Mouse (Mus musculus): ENCODE results near the gene Rnf145. TPM values are rescaled to one million over a fixed set of nuclear protein-coding genes. Genes with fewer than 3 reads are reported as not detected.

Gene Rnf145
- polyA plus RNA-seq, 1 experiment, result 94.2 TPM

DNA sequence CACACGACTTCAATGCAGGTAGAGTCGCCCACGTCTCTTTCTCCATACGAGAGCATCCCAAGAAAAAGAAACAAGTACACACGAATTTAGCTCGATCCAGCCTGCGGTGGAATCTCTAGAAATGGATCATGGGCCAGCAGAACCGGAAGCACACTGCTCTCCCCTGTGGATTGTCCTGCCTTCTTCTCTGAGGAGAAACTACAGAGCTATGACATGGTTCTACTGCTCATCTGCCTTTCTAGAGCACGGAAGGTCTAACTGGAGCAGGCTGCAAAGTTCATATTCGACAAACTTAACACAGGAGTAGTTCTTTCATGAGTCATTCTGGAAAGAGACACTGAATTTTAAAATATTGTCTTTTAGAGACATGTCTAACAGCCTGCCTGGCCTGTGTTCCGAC, 89.9 kb downstream of the Rnf145 start:
- H3K4me3 ChIP-seq (replicated peaks; ENCODE audit: insufficient read depth, low read depth, low read length), result no peak overlapping the region
- WGBS, result 74% methylated on average over 11 of the region's 11 CpGs
- no peaks in the 10 kb centered on the region; the same call in 1 of the 2 replicates for H3K27me3 ChIP-seq (ENCODE audit: control insufficient read depth, insufficient read depth, low read length)
- no peak for DNase-seq
- no peaks in the 10 kb centered on the region for H3K4me1 ChIP-seq (ENCODE audit: control insufficient read depth, insufficient read depth, low read length)
- no peak overlapping the region for H3K27ac ChIP-seq (ENCODE audit: insufficient read depth, low read length)
- TF ChIP-seq POLR2A (IDR thresholded peaks at IDR 0.05; ENCODE audit: borderline replicate concordance, insufficient read depth, low read length) (no peak), CTCF (IDR thresholded peaks at IDR 0.05; ENCODE audit: borderline replicate concordance, insufficient read depth, low read depth, low read length) (no peak)

- WGBS, result 2% methylated on average over 45 of the region's 45 CpGs
- Histone ChIP-seq H3K4me3 (replicated peaks; ENCODE audit: insufficient read depth, low read depth, low read length) (peak overlapping the region; percentile 59), H3K27ac (ENCODE audit: insufficient read depth, low read length) (no peak overlapping the region), H3K4me1 (ENCODE audit: control insufficient read depth, insufficient read depth, low read length) (no peaks in the 10 kb centered on the region), H3K27me3 (ENCODE audit: control insufficient read depth, insufficient read depth, low read length) (no peaks in the 10 kb centered on the region)
- DNase-seq, result peak; percentile 85 to 93
- peak; percentile 98 for TF ChIP-seq CTCF (IDR thresholded peaks at IDR 0.05; ENCODE audit: borderline replicate concordance, insufficient read depth, low read depth, low read length)
- TF ChIP-seq POLR2A (IDR thresholded peaks at IDR 0.05; ENCODE audit: borderline replicate concordance, insufficient read depth, low read length), result no peak
Measured at GRCm38 (mm10) chr11:44610971-44611781, 92.4 kb downstream of the Rnf145 start.

DNA sequence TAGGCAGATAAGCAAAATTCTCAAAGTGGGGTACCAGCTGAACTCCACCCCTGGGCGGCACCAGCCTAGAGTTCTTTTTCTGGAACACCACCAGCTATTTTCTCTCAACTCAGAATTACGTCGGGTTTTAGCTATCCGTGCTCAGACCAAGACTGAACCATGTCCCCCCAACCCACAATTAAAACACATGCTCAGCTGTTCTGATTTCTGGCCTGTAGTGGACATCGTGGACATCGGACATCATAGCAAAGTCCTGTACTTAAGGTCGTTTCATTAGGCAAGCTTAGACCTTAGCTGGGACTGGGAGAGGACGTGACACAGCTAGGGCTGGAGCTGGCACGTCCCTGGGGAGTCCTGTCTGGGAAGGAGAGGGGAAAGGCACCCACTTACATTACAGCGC, 93.4 kb downstream of the Rnf145 start:
- TF ChIP-seq POLR2A (IDR thresholded peaks at IDR 0.05; ENCODE audit: borderline replicate concordance, insufficient read depth, low read length) (no peak), CTCF (IDR thresholded peaks at IDR 0.05; ENCODE audit: borderline replicate concordance, insufficient read depth, low read depth, low read length) (no peak)
- WGBS, result 63% methylated on average over 10 of the region's 10 CpGs
- no peak for DNase-seq
- no peaks in the 10 kb centered on the region for H3K27me3 ChIP-seq (ENCODE audit: control insufficient read depth, insufficient read depth, low read length)
- no peak overlapping the region for H3K4me3 ChIP-seq (replicated peaks; ENCODE audit: insufficient read depth, low read depth, low read length)
- no peaks in the 10 kb centered on the region for H3K4me1 ChIP-seq (ENCODE audit: control insufficient read depth, insufficient read depth, low read length)
- no peak overlapping the region for H3K27ac ChIP-seq (ENCODE audit: insufficient read depth, low read length)

DNA sequence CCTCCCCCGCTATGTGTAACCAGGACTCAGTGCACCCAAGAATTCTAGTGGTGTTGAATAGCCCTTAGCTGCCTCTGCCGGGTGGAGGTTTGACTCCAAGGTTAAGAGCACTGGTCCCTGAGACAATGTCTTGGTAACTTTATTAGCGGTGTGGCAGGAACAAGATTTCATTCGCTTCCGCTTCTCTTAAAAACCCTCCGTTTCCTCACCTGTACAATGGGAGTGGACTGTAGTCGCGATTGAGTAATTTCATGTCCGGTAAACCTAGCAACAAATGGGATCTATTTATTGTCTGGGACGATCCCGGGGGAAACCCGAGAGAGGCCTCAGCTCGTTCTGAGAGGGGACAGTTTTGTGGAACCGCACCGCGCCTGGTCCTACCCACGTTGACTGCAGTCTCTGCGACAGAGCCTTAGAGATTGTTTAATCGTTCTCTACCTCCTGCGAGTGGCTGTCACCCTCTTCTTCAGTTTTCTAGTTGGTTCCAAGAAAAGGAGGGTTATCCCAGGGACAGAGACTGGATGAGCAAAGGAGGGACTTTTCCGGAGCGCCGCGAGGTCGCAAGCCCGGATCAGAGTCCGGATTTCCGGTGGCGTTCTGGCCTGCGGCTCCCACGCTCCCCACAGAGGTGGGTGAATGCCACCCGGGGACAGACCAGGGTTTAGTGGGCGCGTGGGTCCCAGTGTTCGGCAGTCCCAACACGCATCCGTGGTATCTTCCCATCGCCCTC, 94.1 kb downstream of the Rnf145 start:
- 38% methylated on average over 38 of the region's 38 CpGs for whole genome bisulfite sequencing
- H3K4me1 ChIP-seq (ENCODE audit: control insufficient read depth, insufficient read depth, low read length), result no peaks in the 10 kb centered on the region
- no peak overlapping the region for H3K27ac ChIP-seq (ENCODE audit: insufficient read depth, low read length)
- peak in 1 of 2 experiments; percentile 34 for DNase-seq
- no peak for TF ChIP-seq POLR2A (IDR thresholded peaks at IDR 0.05; ENCODE audit: borderline replicate concordance, insufficient read depth, low read length)
- no peak for TF ChIP-seq CTCF (IDR thresholded peaks at IDR 0.05; ENCODE audit: borderline replicate concordance, insufficient read depth, low read depth, low read length)
- peak overlapping the region; percentile 36 for H3K4me3 ChIP-seq (replicated peaks; ENCODE audit: insufficient read depth, low read depth, low read length)
- no peaks in the 10 kb centered on the region for H3K27me3 ChIP-seq (ENCODE audit: control insufficient read depth, insufficient read depth, low read length)

GRCm38 (mm10) chr11:44613411-44614180, 94.8 kb downstream of the Rnf145 start:
- DNase-seq, result no peak
- Histone ChIP-seq H3K4me3 (replicated peaks; ENCODE audit: insufficient read depth, low read depth, low read length) (peak overlapping the region; percentile 36), H3K4me1 (ENCODE audit: control insufficient read depth, insufficient read depth, low read length) (no peaks in the 10 kb centered on the region), H3K27ac (ENCODE audit: insufficient read depth, low read length) (no peak overlapping the region), H3K27me3 (ENCODE audit: control insufficient read depth, insufficient read depth, low read length) (no peaks in the 10 kb centered on the region)
- TF ChIP-seq POLR2A (IDR thresholded peaks at IDR 0.05; ENCODE audit: borderline replicate concordance, insufficient read depth, low read length) (no peak), CTCF (IDR thresholded peaks at IDR 0.05; ENCODE audit: borderline replicate concordance, insufficient read depth, low read depth, low read length) (0 out of 2 replicates have a peak, but pooled peaks have one; percentile 9)
- WGBS, result 49% methylated on average over 14 of the region's 14 CpGs

Other genes with a start within 250 kb of the Rnf145 start
- not detected in 2 replicates for gene Il12b, start 118.9 kb upstream of the Rnf145 start, polyA plus RNA-seq (2012; rRNA removed)
- 99.6 and 111 TPM in 2 replicates for gene Ublcp1, start 48.5 kb upstream of the Rnf145 start, polyA plus RNA-seq (2012; rRNA removed)
- 24.9 and 26.2 TPM in 2 replicates for gene Ebf1, start 98.4 kb downstream of the Rnf145 start, polyA plus RNA-seq (2012; rRNA removed)

All from cerebellum, adult 2 months (tissue).